Mouse (Mus musculus) liver, adult 2 months (tissue): Measurements from ENCODE around the gene Pithd1.

Experiments used
- CTCF ChIP-seq: fragments of 200-500 bp; IDR thresholded peaks from 2 replicates; pipeline ENCODE4 v1.5.1; 2011; ENCODE audit warnings: low read depth, low read length, control low read depth
- POLR2A ChIP-seq: fragments of 200-500 bp; IDR thresholded peaks from 2 replicates; pipeline ENCODE4 v1.6.1; 2011; ENCODE audit warnings: low read length, control low read depth; ENCODE audit not compliant: insufficient read depth; ENCODE audit errors: extremely low read depth

DNA sequence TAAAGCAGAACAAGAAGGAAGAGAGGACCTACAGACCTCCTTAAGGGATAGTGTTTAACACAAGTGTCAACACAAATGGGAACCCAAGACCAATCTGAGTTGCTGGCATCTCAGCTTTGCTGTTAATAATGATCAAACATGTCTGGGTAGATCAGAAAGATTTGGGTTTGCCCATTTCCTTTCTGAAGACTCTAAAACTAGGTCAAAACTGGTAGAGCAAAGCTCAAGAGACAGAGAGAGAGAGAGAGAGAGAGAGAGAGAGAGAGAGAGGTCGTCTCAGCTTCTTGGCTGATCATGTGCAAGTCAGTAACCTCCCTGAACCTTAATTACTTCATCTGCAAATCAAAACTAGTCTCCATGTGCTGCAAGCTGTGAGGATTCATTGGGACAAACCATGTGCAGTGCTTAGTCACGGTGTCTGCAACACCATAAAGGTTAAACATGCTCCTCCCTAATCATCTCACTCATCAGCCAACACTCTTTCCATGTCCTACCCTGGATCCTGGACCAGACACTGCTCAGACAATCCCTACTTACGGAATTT lies 29.1 kb upstream of the Pithd1 start:
- TF ChIP-seq CTCF, result no peak
- TF ChIP-seq POLR2A, result no peak
